Mouse (Mus musculus) limb, embryonic 14.5 days (tissue): ENCODE data around the gene Hs2st1. TPM values are rescaled to one million over a fixed set of nuclear protein-coding genes. Genes with fewer than 3 reads are reported as not detected.

Experiments used
- ATAC-seq: fragments of 200-750 bp; cut with Nextera tagmentation; 2 replicates; pipeline ENCODE4 v1.8.0; 2017; ENCODE audit warnings: low read depth, moderate number of reproducible peaks, moderate TSS enrichment; ENCODE audit not compliant: low FRiP score
- DNase-seq: peaks from one replicate; pipeline ENCODE4 v3.0.0-alpha.2; 2015; ENCODE audit warnings: low spot score
- H3K27ac ChIP-seq: fragments of 300-500 bp; sonication (generic); replicated peaks from 2 replicates; pipeline ENCODE4 v1.5.1; 2014; ENCODE audit warnings: low read depth, mild to moderate bottlenecking, low read length, moderate library complexity, mixed read lengths
- H3K27me3 ChIP-seq: fragments of 300-500 bp; sonication (generic); 2 replicates; pipeline ENCODE4 v1.6.1; 2014; ENCODE audit warnings: low read length, mixed read lengths; ENCODE audit not compliant: control insufficient read depth, insufficient read depth
- H3K36me3 ChIP-seq: fragments of 300-500 bp; sonication (generic); 2 replicates; pipeline ENCODE4 v1.6.1; 2014; ENCODE audit warnings: mild to moderate bottlenecking, low read length, moderate library complexity, mixed read lengths; ENCODE audit not compliant: control insufficient read depth, insufficient read depth
- H3K4me1 ChIP-seq: fragments of 300-500 bp; sonication (generic); 2 replicates; pipeline ENCODE4 v1.6.1; 2014; ENCODE audit warnings: antibody characterized with exemption, low read length, mixed read lengths; ENCODE audit not compliant: control insufficient read depth, insufficient read depth
- H3K4me2 ChIP-seq: fragments of 300-500 bp; sonication (generic); replicated peaks from 2 replicates; pipeline ENCODE4 v1.6.1; 2014; ENCODE audit warnings: low read depth, mild to moderate bottlenecking, low read length, moderate library complexity; ENCODE audit not compliant: severe bottlenecking
- H3K4me3 ChIP-seq: fragments of 300-500 bp; sonication (generic); replicated peaks from 2 replicates; pipeline ENCODE4 v1.5.1; 2014; ENCODE audit warnings: low read length
- H3K9ac ChIP-seq: fragments of 300-500 bp; sonication (generic); 2 replicates; pipeline ENCODE4 v1.6.1; 2014; ENCODE audit warnings: mild to moderate bottlenecking, low read depth, low read length, moderate library complexity; ENCODE audit not compliant: severe bottlenecking
- H3K9me3 ChIP-seq: fragments of 300-500 bp; sonication (generic); 2 replicates; pipeline ENCODE4 v1.6.1; 2016; ENCODE audit warnings: low read length; ENCODE audit not compliant: control insufficient read depth
- POLR2A ChIP-seq: fragments of 200-500 bp; IDR thresholded peaks from 2 replicates; pipeline ENCODE4 v1.8.0; 2012; ENCODE audit warnings: inconsistent platforms, mild to moderate bottlenecking, moderate library complexity, borderline replicate concordance; ENCODE audit not compliant: insufficient read depth, insufficient read length; ENCODE audit errors: extremely low read depth
- WGBS: fragments of 180-500 bp; shearing (Covaris S2); extraction: QIAGEN DNeasy Blood & Tissue Kit; methylation state at CpG from one replicate; pipeline ENCODE4 v1.1.7; 2014; 5-methylcytosine and 5-hydroxymethylcytosine counted together
- polyA plus RNA-seq, 2 experiments: library from polyadenylated mRNA; depleted of rRNA in 1 of 2; stranded (reverse) in 1 of 2; unstranded in 1 of 2; fragments of >200 nt; fragmentation: Nextera tagmentation in 1 of 2; extraction: Ambion mirVana in 1 of 2; gene quantifications; 2 replicates each; pipeline versions ENCODE4 v1.2.1 to v1.2.3; 2012 to 2014

The Hs2st1 gene
- polyA plus RNA-seq, 2 experiments: 15.8 to 20.6 TPM

DNA sequence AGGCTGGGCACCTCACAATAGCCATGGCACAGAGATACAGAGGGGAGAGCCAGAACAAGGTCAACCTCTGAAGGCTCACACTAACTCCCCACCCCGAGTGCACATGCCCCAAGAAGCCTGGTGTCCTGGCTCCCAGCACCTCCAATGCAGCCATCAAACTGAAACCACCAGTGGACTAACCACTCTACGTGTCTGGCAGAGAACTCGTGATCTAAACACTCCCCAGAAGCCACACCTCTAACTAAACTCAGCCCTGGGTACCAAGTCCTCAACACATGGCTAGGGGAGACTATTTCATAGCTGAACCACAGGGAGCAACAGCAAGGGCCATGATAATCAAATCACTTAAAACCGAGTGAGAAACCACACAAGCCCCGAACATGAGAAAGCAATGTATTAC, 11.7 kb downstream of the Hs2st1 start:
- no peak overlapping the region for H3K4me2 ChIP-seq
- peak; percentile 47 for ATAC-seq
- no peak overlapping the region for H3K27ac ChIP-seq
- H3K36me3 ChIP-seq: no peaks in the 10 kb centered on the region
- WGBS: 40% methylated on average over 5 of the region's 5 CpGs
- H3K9me3 ChIP-seq: no peaks in the 10 kb centered on the region
- H3K27me3 ChIP-seq: no peaks in the 10 kb centered on the region
- peaks cover 14% of the 10 kb centered on the region for H3K4me1 ChIP-seq
- no peak overlapping the region for H3K4me3 ChIP-seq
- H3K9ac ChIP-seq: no peak overlapping the region
- no peak for TF ChIP-seq POLR2A
- DNase-seq: no peak

DNA sequence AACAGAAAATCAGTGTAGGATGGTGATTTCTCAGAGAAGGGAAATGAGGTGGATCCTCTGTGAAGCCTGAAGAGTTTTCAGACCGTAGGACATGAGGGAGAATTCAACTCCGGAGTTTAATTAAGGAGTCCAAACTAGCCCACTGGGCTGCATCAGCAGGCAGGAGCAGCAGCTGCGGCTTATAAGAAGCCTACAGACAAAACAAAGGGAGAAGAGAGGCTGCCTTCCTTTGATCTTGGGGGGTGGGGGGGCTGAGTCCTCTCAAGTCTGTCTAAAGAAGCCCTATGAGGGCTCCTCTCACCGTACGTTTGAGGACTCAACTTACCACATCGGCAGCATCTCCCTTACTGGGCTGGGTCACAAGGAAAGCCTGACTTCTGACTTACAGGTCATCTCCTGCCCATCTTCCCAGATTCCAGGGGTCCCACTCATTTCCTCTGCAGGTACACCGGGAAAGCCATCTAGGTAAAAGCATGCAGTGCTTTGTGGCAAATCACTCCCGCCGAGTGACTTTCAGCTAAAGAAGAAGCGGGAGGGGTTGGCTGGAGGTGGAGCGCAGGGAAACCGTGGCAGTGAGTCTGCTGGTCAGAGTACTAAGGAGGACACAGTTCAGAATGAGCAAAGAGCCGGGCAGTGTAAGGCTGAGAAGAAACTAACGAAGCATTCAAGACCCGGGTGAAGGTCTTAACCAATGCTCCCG, 13.2 kb downstream of the Hs2st1 start:
- TF ChIP-seq POLR2A: no peak
- peaks cover 14% of the 10 kb centered on the region for H3K4me1 ChIP-seq
- no peak for DNase-seq
- no peak for ATAC-seq
- no peaks in the 10 kb centered on the region for H3K27me3 ChIP-seq
- no peak overlapping the region for H3K4me3 ChIP-seq
- WGBS: 11% methylated on average over 16 of the region's 16 CpGs
- H3K9me3 ChIP-seq: no peaks in the 10 kb centered on the region
- no peak overlapping the region for H3K27ac ChIP-seq
- no peaks in the 10 kb centered on the region for H3K36me3 ChIP-seq
- H3K9ac ChIP-seq: peak overlapping the region; percentile 25; the same call in 1 of the 2 replicates
- peak overlapping the region; percentile 29 for H3K4me2 ChIP-seq

DNA sequence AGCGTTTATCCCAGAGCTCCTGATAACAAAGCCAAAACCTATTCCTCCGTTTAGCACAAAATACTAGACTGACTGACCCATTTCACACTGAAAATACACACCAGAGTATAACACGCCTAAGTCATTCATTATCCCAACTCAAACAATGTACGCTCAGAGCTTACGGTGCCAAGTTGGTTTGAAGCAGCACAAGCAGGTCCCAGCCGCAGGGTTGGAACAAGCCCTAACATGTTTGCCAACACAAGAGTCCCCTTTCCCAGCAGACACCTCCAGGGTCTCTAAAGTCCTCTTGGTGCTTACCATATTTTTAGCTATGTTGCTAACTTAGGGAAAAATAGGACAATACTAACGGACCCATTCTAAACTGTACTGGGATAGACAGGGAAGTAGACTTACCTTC, 14.8 kb downstream of the Hs2st1 start:
- no peak for TF ChIP-seq POLR2A
- H3K36me3 ChIP-seq: no peaks in the 10 kb centered on the region
- no peak overlapping the region for H3K27ac ChIP-seq
- H3K4me1 ChIP-seq: peaks cover 14% of the 10 kb centered on the region
- WGBS: 85% methylated on average over 7 of the region's 7 CpGs
- H3K9ac ChIP-seq: no peak overlapping the region
- ATAC-seq: no peak
- H3K4me2 ChIP-seq: no peak overlapping the region
- H3K9me3 ChIP-seq: no peaks in the 10 kb centered on the region
- H3K4me3 ChIP-seq: no peak overlapping the region
- no peaks in the 10 kb centered on the region for H3K27me3 ChIP-seq
- DNase-seq: no peak

DNA sequence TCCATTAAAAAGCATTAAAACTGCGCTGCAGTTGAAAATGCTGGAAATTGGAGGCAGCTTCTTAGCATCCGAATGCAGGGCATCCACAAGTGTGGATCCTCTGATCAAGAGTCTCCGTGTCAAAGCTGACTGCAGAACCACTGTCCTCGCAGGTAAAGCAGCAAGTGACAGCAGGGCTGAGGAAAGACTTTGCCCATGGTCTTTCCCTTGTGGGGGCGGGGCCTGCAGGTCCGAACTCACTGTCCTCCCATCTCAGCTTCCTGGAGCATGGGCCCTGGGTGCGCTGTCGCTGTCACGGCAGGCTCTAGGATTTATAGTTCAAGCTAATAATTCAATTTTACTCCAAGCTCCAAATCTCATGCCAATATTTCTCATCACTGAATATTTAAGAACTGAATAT, 15.5 kb downstream of the Hs2st1 start:
- WGBS: 72% methylated on average over 9 of the region's 9 CpGs
- Histone ChIP-seq H3K9me3 (no peaks in the 10 kb centered on the region), H3K4me2 (no peak overlapping the region), H3K36me3 (no peaks in the 10 kb centered on the region), H3K27ac (no peak overlapping the region), H3K4me3 (no peak overlapping the region), H3K27me3 (no peaks in the 10 kb centered on the region), H3K4me1 (peaks cover 14% of the 10 kb centered on the region), H3K9ac (no peak overlapping the region)
- no peak for DNase-seq
- TF ChIP-seq POLR2A: no peak
- no peak for ATAC-seq

DNA sequence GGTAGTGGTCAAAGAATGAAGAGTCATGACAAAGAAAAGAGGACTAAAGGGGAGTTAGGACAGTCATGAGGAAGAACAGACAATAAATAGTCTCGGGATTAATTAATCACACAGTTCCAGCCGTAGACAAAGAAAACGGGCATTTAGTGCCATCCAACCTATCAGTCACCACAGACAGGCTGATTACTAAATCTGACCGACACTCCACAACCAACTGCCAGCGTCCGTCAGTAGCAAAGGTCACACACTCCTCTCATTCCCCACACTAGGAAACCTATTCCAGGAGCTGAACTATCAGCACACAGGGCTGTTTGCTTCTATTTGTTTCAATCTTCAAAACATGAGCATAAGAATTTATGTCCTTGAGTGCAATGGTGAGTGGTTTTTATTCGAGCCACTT, 16.0 kb downstream of the Hs2st1 start:
- DNase-seq: no peak
- H3K9me3 ChIP-seq: no peaks in the 10 kb centered on the region
- H3K4me3 ChIP-seq: no peak overlapping the region
- no peaks in the 10 kb centered on the region for H3K36me3 ChIP-seq
- no peak overlapping the region for H3K4me2 ChIP-seq
- H3K27ac ChIP-seq: no peak overlapping the region
- peaks cover 14% of the 10 kb centered on the region for H3K4me1 ChIP-seq
- WGBS: 70% methylated on average over 7 of the region's 7 CpGs
- no peak for TF ChIP-seq POLR2A
- no peaks in the 10 kb centered on the region for H3K27me3 ChIP-seq
- H3K9ac ChIP-seq: no peak overlapping the region
- ATAC-seq: no peak
